Mouse (Mus musculus): ENCODE measurements around the gene Ccnd1. TPM values are rescaled to one million over a fixed set of nuclear protein-coding genes. Genes with fewer than 3 reads are reported as not detected.

Ccnd1 gene
- polyA plus RNA-seq, 1 experiment from 2014 or later: 57.2 TPM

DNA sequence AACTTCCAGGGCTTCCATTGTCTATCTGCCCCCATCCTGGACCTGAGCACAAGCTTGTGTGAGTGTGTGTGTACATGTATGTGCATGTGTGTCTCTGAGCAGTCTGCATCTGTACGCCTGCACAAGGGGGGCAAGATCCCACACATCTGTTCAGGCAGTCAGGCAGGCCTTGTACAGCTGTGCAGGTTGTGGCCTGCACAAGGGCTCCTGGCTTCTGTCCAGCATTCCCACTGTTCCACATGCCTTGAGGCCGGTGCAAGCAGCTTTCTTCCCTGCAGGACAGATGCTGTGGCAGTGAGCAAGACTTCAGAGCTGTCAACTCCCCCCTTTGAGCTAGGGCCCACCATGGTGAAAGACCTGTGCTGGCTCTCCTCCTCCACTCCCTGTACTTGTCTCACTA lies 56.6 kb downstream of the Ccnd1 start:
- H3K36me3 ChIP-seq (ENCODE audit: inconsistent target): no peaks in the 10 kb centered on the region
- no peak overlapping the region for H3K27ac ChIP-seq
- no peaks in the 10 kb centered on the region for H3K79me2 ChIP-seq (ENCODE audit: inconsistent target)
- WGBS (ENCODE audit: missing documents): 86% methylated on average over 2 of the region's 2 CpGs
- no peak overlapping the region for H3K4me3 ChIP-seq (ENCODE audit: inconsistent target)

Other genes starting within 250 kb of the Ccnd1 start
- gene Ano1, start 188.0 kb downstream of the Ccnd1 start, polyA plus RNA-seq (2018): not detected in 3 replicates
- gene Fgf3, start 101.8 kb downstream of the Ccnd1 start, polyA plus RNA-seq (2018): not detected in 3 replicates
- not detected in 3 replicates for gene Fgf4, start 92.6 kb downstream of the Ccnd1 start, polyA plus RNA-seq (2018)
- not detected in 3 replicates for gene Fgf15, start 43.4 kb downstream of the Ccnd1 start, polyA plus RNA-seq (2018)
- 35.0 to 45.0 TPM (median 40.9 TPM) in 3 replicates for gene LTO1, start 24.8 kb downstream of the Ccnd1 start, polyA plus RNA-seq (2018)

All from macrophage (primary cell).